Mouse (Mus musculus) induced T-regulatory cell, adult 2 months (primary cell): ENCODE measurements around the gene Mfap3.

Experiments used
- DNase-seq: peaks from one replicate; pipeline ENCODE4 v3.0.0-alpha.2; 2012; ENCODE audit warnings: low read depth

The Mfap3 gene

DNA sequence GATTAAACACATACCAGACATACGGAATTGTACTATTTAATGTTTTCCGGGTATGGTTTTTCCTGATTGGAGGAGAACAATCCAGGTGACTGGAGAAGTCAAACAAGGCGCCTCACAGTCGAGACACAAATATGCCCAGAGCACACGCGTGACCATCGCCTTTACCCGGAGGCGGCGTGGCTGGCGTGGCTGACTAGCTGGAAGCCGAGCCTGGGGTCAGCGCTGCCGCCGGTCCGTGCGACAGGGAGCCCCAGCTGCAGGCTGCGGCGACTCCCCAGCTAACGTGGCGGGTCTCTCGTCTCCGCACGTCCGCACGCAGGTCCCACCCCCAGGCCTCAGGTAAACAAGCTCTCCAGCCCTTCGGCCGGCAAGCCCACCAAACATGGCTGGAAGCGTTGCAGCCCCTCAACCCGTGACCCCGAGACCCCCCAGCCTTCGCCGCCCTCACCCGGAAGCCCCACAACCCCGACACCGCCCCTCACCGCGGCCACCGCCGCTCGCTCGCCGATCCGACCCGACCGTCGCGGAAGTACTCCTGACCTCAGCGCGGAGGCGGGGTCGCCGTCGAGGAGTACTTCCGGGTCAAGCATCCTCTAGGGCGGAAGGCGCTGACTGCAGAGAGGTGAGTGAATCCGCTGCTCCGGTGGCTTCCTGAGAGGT is at the start of gene Mfap3, which contains the start of gene Fam114a2:
TSS of gene Mfap3 (plus strand) at position 574 of the 660 bp plus-strand sequence.
TSS of gene Fam114a2 (minus strand) at position 527 of the 660 bp plus-strand sequence.
- DNase-seq: peak; percentile 95

DNA sequence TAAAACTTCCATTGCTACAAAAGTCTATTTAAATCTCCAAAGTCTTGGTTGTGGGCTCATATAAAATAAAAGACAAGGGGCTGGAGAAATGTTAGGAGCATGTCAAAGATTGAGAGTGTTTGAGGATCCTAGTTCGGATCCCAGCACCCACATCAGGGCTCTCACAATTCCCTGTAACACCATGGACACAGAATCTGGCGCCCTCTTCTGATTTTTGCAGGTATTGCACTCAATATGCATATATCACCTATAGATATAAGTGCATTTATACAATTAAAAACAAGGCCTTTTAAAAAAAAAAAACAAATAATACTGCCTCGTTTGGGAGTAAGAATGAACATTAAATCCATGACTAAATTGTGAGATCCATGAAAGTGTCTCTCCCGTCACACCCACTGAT is 49.8 kb upstream of the Mfap3 start:
- peak; percentile 64 for DNase-seq

- no peak for DNase-seq
These were observed 48.4 kb upstream of the Mfap3 start for GRCm38 (mm10) chr11:57470056-57470455.

DNA sequence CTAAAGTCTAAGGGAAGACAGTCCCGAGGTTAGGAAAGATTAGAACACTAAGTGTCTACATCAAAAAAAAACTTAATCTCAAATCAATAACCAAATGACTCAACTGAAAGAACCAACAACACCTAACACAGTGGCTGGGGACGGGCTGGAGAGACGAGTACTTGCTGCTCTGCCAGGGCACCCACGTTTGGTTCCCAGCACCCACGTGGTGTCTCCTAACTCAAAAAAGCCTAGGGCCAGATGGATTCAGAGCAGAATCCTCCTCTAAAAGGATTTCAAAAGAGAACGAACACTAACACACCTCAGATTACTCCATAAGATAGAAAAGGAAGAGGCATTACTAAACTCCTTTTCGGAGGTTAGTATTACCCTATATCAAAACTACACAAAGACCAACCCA is 47.5 kb upstream of the Mfap3 start:
- DNase-seq: no peak

- no peak for DNase-seq
These were observed 44.0 kb upstream of the Mfap3 start for GRCm38 (mm10) chr11:57474296-57474941.

DNA sequence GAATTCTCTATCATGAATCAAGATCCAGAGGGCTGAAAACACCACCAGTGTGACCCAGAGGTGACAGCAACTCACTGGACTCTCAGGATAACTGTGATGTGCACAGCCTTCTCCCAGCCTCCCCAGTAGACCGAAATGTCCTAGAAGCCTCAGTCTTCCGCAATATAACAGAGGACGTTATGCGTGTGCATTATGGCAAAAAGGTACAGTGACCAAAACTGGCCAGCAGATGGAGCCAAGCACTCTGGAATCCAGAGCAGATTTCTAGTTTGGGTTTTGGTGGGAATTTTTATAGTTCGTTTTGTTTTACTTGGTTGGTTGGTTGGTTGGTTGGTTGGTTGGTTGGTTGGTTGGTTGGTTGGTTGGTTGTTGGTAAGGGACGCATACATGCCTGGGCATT is 43.3 kb upstream of the Mfap3 start:
- DNase-seq: peak; percentile 59

GRCm38 (mm10) chr11:57478077-57478476 is 40.4 kb upstream of the Mfap3 start:
- no peak for DNase-seq

- no peak for DNase-seq
These were observed 30.0 kb upstream of the Mfap3 start for GRCm38 (mm10) chr11:57488436-57488835.

GRCm38 (mm10) chr11:57496462-57497039 is 21.9 kb upstream of the Mfap3 start:
- no peak for DNase-seq

DNA sequence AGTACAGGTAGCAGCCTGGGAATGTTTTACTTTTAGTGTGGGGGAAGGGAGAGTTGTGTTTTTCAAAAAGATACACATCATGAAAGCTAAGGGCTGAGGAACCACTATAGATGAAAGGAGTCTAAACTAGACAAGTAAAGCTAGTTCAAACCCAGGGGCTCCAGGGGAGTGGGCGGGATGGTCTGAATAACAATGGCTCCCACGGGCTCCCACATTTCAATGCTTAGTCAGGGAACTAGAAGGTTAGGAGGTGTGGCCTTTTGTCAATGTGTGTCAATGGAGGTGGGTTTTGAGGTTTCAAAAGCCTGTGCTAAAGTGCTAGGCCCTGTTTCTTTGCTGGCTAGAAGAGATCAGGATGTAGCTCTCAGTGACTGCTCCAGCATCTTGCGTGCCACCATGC is 20.8 kb upstream of the Mfap3 start:
- DNase-seq: no peak

DNA sequence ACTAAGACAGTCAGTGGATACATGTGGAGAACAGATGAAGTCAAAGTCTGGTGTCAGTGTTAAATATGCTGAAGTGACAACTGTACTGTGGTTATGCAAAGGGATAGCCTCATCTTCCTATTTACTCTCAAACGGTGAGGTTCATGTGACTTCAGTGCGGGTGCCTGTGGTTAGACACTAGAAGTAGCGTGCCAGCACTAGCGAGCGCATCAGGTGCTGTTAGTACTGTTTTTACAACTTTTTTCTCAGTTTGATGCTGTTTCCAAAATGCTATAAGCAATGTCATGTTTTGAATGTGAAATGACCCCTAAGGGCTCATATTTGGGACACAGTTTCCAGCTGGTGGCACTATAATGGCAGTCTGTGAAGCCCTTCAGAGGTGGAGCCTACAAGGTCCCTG is 20.2 kb upstream of the Mfap3 start:
- DNase-seq: no peak

DNA sequence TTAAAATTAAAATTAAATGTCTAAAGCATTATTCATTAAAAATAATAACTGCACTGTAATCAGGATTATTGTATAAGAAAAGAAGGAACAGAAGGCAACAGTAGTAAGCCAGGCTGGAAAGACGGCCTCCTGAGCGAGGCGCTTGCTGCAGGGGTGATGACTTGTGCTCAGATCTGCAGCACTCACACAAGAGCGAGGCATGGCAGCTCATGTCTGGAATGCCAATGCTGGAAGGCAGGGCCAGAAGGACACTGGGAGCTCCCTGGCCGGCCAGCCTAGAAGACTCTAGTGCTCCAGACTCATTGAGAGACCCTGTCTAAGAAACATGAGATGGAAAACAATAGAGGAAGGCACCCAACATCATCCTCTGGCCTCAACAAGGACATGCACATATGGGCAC is 15.3 kb upstream of the Mfap3 start:
- no peak for DNase-seq

GRCm38 (mm10) chr11:57506899-57507298 is 11.6 kb upstream of the Mfap3 start:
- no peak for DNase-seq

- no peak for DNase-seq
These were observed 3.2 kb upstream of the Mfap3 start for GRCm38 (mm10) chr11:57515218-57515617.

- DNase-seq: peak; percentile 3
These were observed 1.5 kb upstream of the Mfap3 start for GRCm38 (mm10) chr11:57516946-57517441.

DNA sequence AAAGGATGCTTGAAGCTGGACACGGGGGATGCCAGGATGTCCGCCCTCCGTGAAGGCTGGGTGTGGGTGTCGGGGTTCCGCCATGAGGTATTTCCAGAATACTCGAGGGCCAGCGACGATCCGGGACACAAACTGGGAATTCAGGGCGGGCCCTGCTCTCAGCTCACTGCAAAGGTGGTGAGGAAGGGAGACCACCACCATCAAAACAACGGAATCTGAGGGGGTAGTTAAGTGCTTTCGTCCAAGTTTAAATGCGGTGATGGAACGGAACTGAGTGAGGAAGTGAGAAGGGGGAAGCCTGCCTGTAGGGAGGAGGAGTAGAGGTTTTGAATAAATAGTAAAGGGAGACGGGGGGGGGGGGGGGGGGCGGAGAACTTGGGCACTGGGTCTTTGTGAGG is 286 bp downstream of the Mfap3 start:
- DNase-seq: no peak

DNA sequence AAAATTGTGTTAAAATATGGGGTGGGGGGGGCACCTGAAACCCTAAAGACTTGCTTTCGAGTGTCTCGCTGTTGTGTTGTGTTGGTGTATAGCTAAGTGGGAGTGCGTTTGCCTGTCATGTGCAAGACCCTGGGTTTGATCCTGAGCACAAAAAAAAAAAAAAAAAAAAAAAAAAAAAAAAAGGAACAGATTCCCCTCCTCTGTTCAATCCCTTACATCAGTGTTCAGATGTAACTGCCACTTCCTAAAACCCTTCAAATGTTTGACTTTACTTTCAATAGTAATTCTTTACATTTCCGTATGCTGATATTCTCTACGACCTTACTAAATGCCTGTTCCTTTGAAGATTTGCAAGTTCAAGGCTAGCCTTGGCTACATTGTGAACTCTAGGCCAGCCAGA is 840 bp downstream of the Mfap3 start:
- DNase-seq: peak; percentile 24

DNA sequence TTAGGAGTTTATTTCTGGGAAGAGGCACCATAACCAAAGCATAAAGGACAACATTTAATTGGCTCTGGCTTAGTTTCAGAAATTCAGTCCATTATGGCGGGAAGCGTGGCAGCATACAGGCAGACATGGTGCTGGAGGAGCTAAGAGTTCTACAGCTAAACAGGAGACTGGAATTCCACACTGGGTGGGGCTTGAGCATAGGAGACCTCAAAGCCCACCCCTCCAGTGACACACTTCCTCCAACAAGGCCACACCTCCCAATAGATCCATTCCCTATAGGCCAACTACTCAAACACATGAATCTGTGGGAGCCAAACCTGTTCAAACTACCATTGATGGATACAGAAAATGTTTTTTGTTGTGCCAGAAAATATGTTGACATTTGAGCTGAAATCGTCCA is 2.7 kb downstream of the Mfap3 start:
- no peak for DNase-seq

- no peak for DNase-seq
These were observed 3.6 kb downstream of the Mfap3 start for GRCm38 (mm10) chr11:57522046-57522445.

GRCm38 (mm10) chr11:57523418-57523817 is 5.0 kb downstream of the Mfap3 start:
- no peak for DNase-seq

GRCm38 (mm10) chr11:57524597-57524996 is 6.1 kb downstream of the Mfap3 start:
- no peak for DNase-seq

DNA sequence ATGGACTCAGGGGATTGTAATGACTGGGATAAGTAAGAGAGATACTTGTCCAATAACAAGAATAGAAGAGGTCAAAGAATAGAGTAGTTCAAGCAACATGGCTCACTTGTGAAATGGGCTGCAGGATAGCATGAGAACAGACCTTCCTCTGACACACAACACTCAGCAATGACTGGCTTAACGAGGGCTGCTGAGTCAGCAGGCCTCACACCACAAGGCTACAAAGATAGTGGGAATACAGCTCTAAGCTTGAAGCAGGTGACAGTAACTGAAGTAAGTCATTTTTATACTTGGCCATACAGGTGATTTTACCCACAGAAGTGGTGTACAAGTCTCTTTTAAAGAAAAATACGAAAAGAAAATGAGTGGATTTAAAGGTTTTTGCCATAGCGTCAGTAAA is 7.4 kb downstream of the Mfap3 start:
- DNase-seq: no peak

DNA sequence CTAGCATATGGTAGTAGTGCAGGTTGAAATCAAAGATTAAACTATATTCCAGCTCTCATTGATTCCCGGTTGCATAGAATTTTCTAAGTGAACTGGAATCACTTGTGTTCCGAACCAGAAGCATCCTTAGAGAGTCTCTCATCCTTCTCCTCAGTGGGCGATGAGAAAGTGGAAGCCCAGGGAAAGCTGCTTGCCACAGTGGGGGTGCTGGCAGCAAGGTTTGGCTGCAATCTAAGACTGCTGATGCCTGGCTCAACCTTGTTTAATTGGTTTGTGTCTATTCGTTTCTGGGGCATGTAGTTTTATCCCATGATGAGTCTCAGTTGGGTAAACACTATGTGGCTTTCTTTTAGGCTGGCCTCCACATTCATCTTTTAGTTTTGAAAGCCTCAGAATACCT is 9.0 kb downstream of the Mfap3 start:
- no peak for DNase-seq
